Mouse (Mus musculus) CH12.LX (cell line): Measurements from ENCODE around the gene Scarb1. TPM values are rescaled to one million over a fixed set of nuclear protein-coding genes. Genes with fewer than 3 reads are reported as not detected.

Experiments used
- DNase-seq: peaks from one replicate; pipeline ENCODE4 v3.0.0-alpha.2; 2013; ENCODE audit errors: extremely low read depth
- H3K27ac ChIP-seq: 2 replicates; pipeline ENCODE4 v1.5.1; 2012; ENCODE audit warnings: low read depth, mild to moderate bottlenecking, control low read depth, moderate library complexity; ENCODE audit not compliant: insufficient read depth
- H3K27me3 ChIP-seq: replicated peaks from 2 replicates; pipeline ENCODE3; 2012; ENCODE audit warnings: inconsistent platforms
- H3K36me3 ChIP-seq, 2 experiments: replicated peaks in 1 of 2; 2 replicates each; pipeline versions ENCODE3 to v1.6.1; 2012; ENCODE audit warnings: inconsistent platforms in 1 of 2, low read length in 1 of 2, mild to moderate bottlenecking in 1 of 2, mixed read lengths in 1 of 2, moderate library complexity in 1 of 2; ENCODE audit not compliant: control insufficient read depth in 1 of 2, insufficient read depth in 1 of 2
- H3K4me1 ChIP-seq, 2 experiments: 2 replicates each; pipeline ENCODE4 v1.6.1; 2012; ENCODE audit warnings: inconsistent platforms in 1 of 2, moderate library complexity in 1 of 2; ENCODE audit not compliant: insufficient read depth in 2 of 2, control insufficient read depth in 1 of 2
- H3K4me2 ChIP-seq: 2 replicates; pipeline ENCODE4 v1.6.1; 2012; ENCODE audit warnings: low read depth, mild to moderate bottlenecking, control low read depth; ENCODE audit not compliant: poor library complexity, insufficient read depth, severe bottlenecking
- H3K4me3 ChIP-seq, 3 experiments: fragments of 150-350 bp in 1 of 3; sonication (generic) in 1 of 3; replicated peaks in 1 of 3; 2 replicates each; pipeline versions ENCODE3 to v1.5.1; 2011 to 2012; ENCODE audit warnings: low read depth in 2 of 3, low read length in 2 of 3, mild to moderate bottlenecking in 2 of 3, moderate library complexity in 2 of 3, control low read depth in 1 of 3, improper control_type of control experiment in 1 of 3, inconsistent platforms in 1 of 3, mixed read lengths in 1 of 3; ENCODE audit not compliant: poor library complexity in 1 of 3
- H3K79me2 ChIP-seq: replicated peaks from 2 replicates; pipeline ENCODE4 v1.6.1; 2012; ENCODE audit warnings: mild to moderate bottlenecking, moderate library complexity; ENCODE audit not compliant: control insufficient read depth, poor library complexity, insufficient read depth, severe bottlenecking; ENCODE audit errors: extremely low read depth
- H3K9ac ChIP-seq: 2 replicates; pipeline ENCODE4 v1.6.1; 2012; ENCODE audit warnings: low read depth, mild to moderate bottlenecking, control low read depth, moderate library complexity; ENCODE audit not compliant: insufficient read depth
- H3K9me3 ChIP-seq: replicated peaks from 2 replicates; pipeline ENCODE3; 2012; ENCODE audit warnings: low read length, inconsistent platforms, mixed read lengths
- CHD2 ChIP-seq: IDR thresholded peaks from 2 replicates; pipeline ENCODE4 v1.6.1; 2011; ENCODE audit warnings: low read length, improper control_type of control experiment
- E2F4 ChIP-seq: IDR thresholded peaks from 2 replicates; pipeline ENCODE4 v1.6.1; 2011; ENCODE audit warnings: low read depth, low read length, improper control_type of control experiment; ENCODE audit not compliant: insufficient replicate concordance
- ELF1 ChIP-seq: IDR thresholded peaks from 2 replicates; pipeline ENCODE4 v1.6.1; 2014; ENCODE audit warnings: low read depth, mild to moderate bottlenecking, inconsistent platforms, low read length, improper control_type of control experiment
- EP300 ChIP-seq: IDR thresholded peaks from 2 replicates; pipeline ENCODE4 v1.6.1; 2011; ENCODE audit warnings: low read length, improper control_type of control experiment
- MAX ChIP-seq: IDR thresholded peaks from 2 replicates; pipeline ENCODE4 v1.6.1; 2011; ENCODE audit warnings: low read length, improper control_type of control experiment
- MXI1 ChIP-seq: IDR thresholded peaks from 2 replicates; pipeline ENCODE4 v1.6.1; 2011; ENCODE audit warnings: mild to moderate bottlenecking, low read depth, low read length, improper control_type of control experiment
- MYC ChIP-seq: IDR thresholded peaks from 2 replicates; pipeline ENCODE4 v1.6.1; 2011; ENCODE audit warnings: low read depth, mild to moderate bottlenecking, improper control_type of control experiment, low read length
- RAD21 ChIP-seq: IDR thresholded peaks from 2 replicates; pipeline ENCODE4 v1.6.1; 2011; ENCODE audit warnings: low read depth, mild to moderate bottlenecking, low read length, improper control_type of control experiment, moderate library complexity
- RCOR1 ChIP-seq: conservative IDR thresholded peaks from 2 replicates; pipeline ENCODE4 v1.6.1; 2012; ENCODE audit warnings: low read depth, mild to moderate bottlenecking, inconsistent platforms, low read length, improper control_type of control experiment
- SIN3A ChIP-seq: IDR thresholded peaks from 2 replicates; pipeline ENCODE4 v1.6.1; 2012; ENCODE audit warnings: low read length, improper control_type of control experiment, inconsistent platforms
- TCF12 ChIP-seq: IDR thresholded peaks from 2 replicates; pipeline ENCODE4 v1.6.1; 2014; ENCODE audit warnings: low read depth, mild to moderate bottlenecking, inconsistent platforms, low read length, improper control_type of control experiment
- UBTF ChIP-seq: IDR thresholded peaks from 2 replicates; pipeline ENCODE4 v1.6.1; 2012; ENCODE audit warnings: low read depth, mild to moderate bottlenecking, inconsistent platforms, low read length, improper control_type of control experiment, moderate library complexity
- USF1 ChIP-seq: IDR thresholded peaks from 2 replicates; pipeline ENCODE4 v1.6.1; 2014; ENCODE audit warnings: low read depth, mild to moderate bottlenecking, inconsistent platforms, low read length, improper control_type of control experiment
- USF2 ChIP-seq: conservative IDR thresholded peaks from 2 replicates; pipeline ENCODE4 v1.6.1; 2011; ENCODE audit warnings: low read depth, low read length, improper control_type of control experiment
- ZC3H11A ChIP-seq: IDR thresholded peaks from 2 replicates; pipeline ENCODE4 v1.6.1; 2012; ENCODE audit warnings: low read depth, mild to moderate bottlenecking, inconsistent platforms, low read length, improper control_type of control experiment
- ZNF384 ChIP-seq: IDR thresholded peaks from 2 replicates; pipeline ENCODE4 v1.6.1; 2012; ENCODE audit warnings: low read depth, low read length, improper control_type of control experiment, inconsistent platforms
- dilution Hi-C: fragments of 300-500 bp; cut with MboI; formaldehyde crosslinking; loops from 2 replicates; pipeline ENCODE4 v1.14.3; 2020; ENCODE audit warnings: low sequenced_read_pairs; ENCODE audit not compliant: extremely low pct_unique_long_range_greater_than_20kb, extremely low pct_ligation_motif_present
- in situ Hi-C: fragments of 300-500 bp; cut with MboI; formaldehyde crosslinking; loops from 3 replicates; pipeline ENCODE4 v1.14.3; 2019; ENCODE audit warnings: low sequenced_read_pairs, low pct_ligation_motif_present, low pct_unique_long_range_greater_than_20kb, mixed read lengths
- polyA plus RNA-seq: library from polyadenylated mRNA; unstranded; fragments of >175 nt; gene quantifications from 2 replicates; pipeline ENCODE4 v1.2.1, GENCODE M21; 2012; ENCODE audit warnings: low read depth; ENCODE audit not compliant: insufficient read length
- total RNA-seq, 2 experiments: library from RNA; depleted of rRNA; stranded (reverse); fragments of 300-350 nt in 1 of 2; fragments of >200 nt in 1 of 2; gene quantifications; 2 replicates each; pipeline ENCODE4 v1.2.3; 2012 to 2014

Scarb1 gene
- total and polyA plus RNA-seq, 3 experiments, result 11.6 to 24.7 (median 20.0) TPM

GRCm38 (mm10) chr5:125291387-125291786, 49.5 kb downstream of the Scarb1 start:
- in situ Hi-C loops (no loop called here), dilution Hi-C loops (no loop called here)
- no peaks in the 10 kb centered on the region for H3K79me2 ChIP-seq
- no peak overlapping the region for H3K4me3 ChIP-seq
- TF ChIP-seq MXI1, result no peak
- no peak for TF ChIP-seq ZNF384
- no peak for TF ChIP-seq USF2
- no peak for TF ChIP-seq MAX
- TF ChIP-seq UBTF, result no peak
- TF ChIP-seq SIN3A, result no peak
- TF ChIP-seq MYC, result no peak
- no peak for TF ChIP-seq EP300
- TF ChIP-seq RAD21, result no peak
- TF ChIP-seq E2F4, result no peak
- TF ChIP-seq USF1, result no peak
- TF ChIP-seq ZC3H11A, result no peak
- no peak for TF ChIP-seq RCOR1
- TF ChIP-seq, all 38 proteins: peak for 0
- H3K36me3 ChIP-seq, result peaks cover 6 to 87% of the 10 kb centered on the region in 2 experiments
- peaks cover 0 to 6% of the 10 kb centered on the region in 2 experiments; a peak in 2 of 4 replicates for H3K4me1 ChIP-seq
- H3K4me2 ChIP-seq, result no peak overlapping the region
- H3K27me3 ChIP-seq, result no peaks in the 10 kb centered on the region
- H3K27ac ChIP-seq, result no peak overlapping the region
- peaks cover 8% of the 10 kb centered on the region for H3K9me3 ChIP-seq
- no peak overlapping the region for H3K9ac ChIP-seq
- DNase-seq, result no peak

GRCm38 (mm10) chr5:125287053-125287655, 53.7 kb downstream of the Scarb1 start:
- Histone ChIP-seq H3K79me2 (no peaks in the 10 kb centered on the region), H3K4me3 (no peak overlapping the region), H3K36me3 (peaks cover 3 to 76% of the 10 kb centered on the region in 2 experiments), H3K27me3 (no peaks in the 10 kb centered on the region), H3K9me3 (peaks cover 5% of the 10 kb centered on the region), H3K4me1 (peaks cover 0 to 6% of the 10 kb centered on the region in 2 experiments; a peak in 2 of 4 replicates), H3K27ac (no peak overlapping the region), H3K4me2 (no peak overlapping the region), H3K9ac (no peak overlapping the region)
- TF ChIP-seq TCF12 (no peak), ELF1 (no peak), CHD2 (no peak), MXI1 (no peak)
- in situ Hi-C loops, result loop anchor here (10.0 kb wide), 1 partner anchor 198 kb away; no protein-coding TSS in a partner anchor
- dilution Hi-C loops, result no loop called here
- DNase-seq, result no peak
